Mouse (Mus musculus) lung, postnatal 4 days (tissue): ENCODE measurements around the gene Coil.
A peak's percentile ranks its signal among the peaks of the same experiment; 100 is the strongest.
"Not testable (repeated sequence)": the region's sequence is repeated elsewhere in the genome, so short reads cannot be mapped to it uniquely, and the experiment has no call there.

Experiments
- DNase-seq, 2 experiments: peaks; one replicate each; pipeline ENCODE4 v3.0.0; 2021

Coil gene

DNA sequence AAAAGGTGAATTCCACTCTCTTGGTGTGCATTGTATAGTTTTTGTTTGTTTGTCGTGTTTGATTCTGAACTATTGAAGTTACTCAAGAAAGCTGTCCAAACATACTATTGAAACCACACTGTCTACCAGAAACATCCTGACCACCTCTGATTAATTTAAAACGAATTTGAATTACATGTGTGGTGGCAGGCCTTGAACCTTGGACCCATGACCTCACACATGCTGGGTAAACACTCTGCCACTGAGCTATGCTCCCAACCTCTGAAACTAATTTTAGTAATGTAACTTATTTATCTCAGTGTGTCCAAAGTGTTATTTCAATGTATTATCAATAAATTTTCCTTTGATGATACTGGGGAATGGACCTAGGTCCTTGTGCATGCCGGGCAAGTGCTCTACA is 37.5 kb downstream of the Coil start:
- DNase-seq, result no peak

DNA sequence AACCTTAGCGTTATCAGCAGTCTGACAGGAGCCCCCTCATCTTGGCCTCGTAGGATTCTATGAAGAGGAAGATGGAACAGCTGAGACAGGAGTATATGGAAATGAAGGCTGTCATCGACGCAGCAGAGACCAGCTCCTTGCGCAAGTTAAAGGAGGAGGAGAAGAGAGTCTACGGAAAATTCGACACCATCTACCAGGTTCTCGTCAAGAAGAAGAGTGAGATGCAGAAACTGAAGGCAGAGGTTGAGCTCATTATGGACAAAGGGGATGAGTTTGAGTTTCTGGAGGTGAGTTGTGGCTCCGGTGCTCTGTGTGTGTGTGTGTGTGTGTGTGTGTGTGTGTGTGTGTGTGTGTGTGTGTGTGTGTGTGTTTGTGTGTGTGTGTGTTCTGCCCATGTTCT is 39.0 kb downstream of the Coil start:
- DNase-seq, result no peak

DNA sequence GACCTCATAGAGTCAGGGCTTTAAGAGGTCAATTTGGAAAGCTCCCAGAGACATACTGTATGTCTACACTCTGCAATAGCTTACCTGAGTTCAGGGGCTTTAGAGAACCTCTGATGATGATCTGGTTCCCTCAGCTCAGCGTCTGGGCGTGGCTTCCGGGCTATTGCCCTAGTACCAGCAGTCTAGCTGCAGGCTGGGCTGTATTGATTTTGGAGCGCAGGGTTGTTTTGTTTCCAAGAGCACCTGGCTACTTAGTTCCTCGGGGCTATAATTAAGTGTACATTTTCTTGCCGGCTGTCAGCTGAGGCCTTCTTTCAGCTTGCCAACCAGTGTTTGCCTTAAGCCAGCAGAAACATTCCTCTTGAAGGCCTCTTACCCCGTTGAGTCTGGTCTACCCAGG is 39.4 kb downstream of the Coil start:
- DNase-seq, result no peak

DNA sequence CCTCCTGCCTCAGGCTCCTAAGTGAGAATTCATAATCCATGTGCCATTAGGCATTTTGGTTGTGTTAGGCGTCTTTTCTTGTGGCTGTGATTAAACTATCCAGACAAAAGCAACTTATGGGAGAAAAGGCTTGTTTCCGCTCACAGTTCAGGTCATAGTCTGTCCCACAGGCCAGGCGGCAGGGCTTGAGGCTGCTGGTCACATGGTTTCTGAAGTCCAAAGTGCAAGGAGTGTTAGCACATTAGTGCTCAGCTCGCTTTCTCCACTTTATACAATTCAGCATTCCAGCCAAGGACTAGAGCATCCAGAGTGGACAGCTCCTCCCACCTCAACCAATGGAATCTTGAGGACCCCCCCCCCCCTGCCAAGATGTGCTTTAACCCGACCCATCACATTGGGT is 42.2 kb downstream of the Coil start:
- no peak for DNase-seq

DNA sequence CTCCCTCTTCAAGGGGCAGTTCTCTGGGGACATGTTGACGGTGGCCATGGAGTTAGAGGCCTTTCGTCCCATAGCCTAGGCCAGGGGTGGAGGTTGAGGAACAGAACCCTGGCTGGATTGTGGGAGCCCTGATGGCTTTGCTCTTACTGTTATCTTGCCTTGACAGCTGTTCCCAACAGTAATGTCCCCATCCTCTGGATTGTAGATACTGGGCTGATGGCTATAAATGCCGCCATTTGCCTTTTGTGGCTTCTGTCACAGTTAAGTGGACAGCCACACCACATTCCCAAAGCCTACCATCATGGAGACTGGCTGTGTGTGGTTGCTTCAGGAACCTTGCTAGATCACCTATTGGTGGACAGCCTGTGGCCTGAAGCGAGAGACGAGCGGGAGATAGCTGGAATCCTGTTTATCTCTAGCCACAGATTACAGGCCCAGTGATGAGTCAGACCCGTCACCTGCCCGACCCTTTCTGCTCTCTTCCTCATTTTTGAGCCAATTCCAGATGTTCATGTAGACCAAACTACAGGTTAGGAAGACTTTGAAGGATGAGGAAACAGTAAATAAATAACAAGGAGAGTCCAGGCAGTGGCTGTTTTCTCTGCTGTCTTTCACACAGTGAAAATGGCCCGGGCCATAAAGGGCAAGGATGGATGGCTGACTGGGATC is 47.6 kb downstream of the Coil start:
- no peak for DNase-seq

DNA sequence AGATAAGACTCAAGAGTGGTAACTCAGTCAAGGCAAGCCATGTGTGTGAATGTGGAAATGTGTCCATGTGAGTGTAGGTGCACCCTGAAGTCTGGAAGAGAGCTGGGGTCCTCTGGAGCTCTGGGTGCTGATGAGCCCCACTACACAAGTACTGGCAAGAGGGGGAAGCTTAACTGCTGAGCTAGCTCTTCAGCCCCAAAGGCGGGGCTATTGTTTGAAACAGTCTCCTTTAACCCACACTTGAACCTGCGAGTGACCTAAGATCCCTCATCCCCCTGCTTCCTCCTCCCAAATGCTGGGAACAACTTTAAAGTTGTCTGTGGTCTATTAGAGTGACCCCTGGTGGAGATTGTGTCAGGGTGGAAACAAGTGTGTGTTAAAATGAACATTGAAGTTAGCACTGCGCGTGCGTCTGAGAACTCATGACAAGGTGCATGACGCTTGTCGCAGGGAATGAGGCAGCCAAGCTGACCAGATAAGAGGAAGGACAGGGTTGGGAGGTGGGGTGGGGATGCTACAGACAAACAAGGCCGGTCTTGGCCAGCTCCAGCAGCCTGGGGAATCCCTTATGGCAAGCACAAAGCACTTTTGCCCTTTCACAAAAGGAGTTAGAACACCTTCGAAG is 50.7 kb downstream of the Coil start:
- peak in 1 of 2 experiments; percentile 39 for DNase-seq

DNA sequence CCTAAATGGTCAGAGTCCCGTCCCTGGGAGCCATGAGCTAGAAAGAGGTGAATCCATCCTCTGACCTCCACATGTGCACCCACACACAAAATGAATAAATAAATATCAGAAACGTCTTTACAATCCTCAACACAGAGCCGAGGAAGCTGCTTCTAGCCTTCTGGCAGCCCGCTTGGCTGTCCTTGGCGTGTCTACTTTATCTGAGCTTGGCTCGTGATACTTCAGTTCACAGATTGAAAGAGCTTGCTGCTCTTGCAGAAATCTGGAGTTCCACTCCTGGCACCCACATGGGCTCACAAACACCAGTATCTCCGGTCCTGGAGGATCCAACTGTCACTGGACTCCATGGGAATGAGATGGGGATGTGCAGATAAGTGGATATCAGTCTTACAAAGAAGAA is 51.6 kb downstream of the Coil start:
- DNase-seq, result no peak

DNA sequence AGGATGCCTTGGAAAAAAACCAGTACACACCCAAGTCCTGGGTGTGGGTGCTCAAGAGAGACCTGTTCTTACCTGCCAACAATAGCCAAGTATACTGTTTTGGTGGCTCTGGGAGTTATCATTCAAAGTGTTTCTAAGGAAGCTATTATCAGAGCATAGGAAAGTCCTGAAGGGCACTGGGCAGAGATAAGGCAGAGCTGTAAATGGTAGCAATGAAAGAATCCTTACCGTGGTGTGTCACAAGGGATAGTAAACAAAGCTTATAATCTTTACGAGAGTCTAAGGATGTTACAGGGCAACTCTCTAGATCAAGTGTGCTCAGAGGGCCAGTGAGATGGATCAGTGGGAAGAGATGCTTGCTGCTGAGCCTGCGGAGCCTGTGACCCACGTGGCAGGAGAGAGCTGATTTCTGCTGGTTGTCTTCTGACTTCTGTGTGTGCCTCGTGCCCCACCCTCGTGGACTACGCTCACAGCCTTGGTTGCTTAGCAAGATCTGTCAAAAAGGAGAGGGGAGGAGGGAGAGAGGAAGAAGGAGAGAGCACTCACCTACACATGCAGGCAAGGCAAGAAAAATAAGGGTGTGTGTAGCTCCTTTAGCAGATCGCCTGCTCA is 52.2 kb downstream of the Coil start:
- peak in 1 of 2 experiments; percentile 37 for DNase-seq

DNA sequence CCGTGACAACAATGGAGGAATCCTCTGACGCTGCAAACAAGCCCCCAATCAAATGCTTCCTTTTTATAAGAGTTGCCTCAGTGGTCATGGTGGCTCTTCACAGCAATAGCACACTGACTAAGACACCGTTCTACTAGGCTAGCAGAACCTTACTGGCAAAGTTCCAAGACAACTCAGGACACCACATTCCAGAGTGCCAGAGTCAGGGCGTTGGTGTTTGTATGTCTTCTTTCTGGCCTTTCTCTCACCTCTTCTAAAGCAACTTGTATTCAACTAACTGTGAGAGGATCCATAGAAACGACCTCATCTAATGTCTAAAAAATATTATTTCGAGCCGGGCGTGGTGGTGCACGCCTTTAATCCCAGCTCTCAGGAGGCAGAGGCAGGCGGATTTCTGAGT is 53.4 kb downstream of the Coil start:
- no peak for DNase-seq

DNA sequence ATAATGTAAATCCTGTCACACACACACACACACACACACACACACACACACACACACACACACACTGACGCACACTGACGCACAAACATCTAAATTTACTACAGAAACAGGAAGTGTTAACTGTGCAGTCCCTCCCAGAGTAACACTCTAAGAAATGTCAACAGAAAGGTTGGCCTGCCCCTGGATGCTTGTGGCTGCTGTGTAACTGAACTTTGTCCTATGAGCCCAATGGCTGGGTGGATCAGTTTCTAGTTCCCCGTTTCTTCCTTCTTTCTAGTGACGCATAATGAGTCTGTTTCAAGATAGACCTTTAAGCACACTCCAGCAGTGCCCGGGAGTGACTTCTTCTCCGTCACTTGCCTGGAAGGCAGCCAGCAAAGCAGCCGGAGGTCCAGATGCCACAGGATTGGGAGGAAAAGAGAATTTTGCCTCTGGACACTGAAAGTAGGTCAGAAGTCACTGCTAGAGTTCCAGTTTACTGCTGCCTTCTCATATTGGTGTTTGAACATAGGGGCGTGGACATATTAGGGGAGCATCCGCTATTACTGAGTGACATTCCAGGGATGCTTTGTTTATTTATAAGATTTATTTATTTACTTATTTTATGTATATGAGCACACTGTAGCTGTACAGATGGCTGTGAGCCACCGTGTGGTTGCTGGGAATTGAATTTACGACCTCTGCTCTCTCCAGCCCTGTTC is 54.3 kb downstream of the Coil start:
- peak; percentile 89 to 92 for DNase-seq

DNA sequence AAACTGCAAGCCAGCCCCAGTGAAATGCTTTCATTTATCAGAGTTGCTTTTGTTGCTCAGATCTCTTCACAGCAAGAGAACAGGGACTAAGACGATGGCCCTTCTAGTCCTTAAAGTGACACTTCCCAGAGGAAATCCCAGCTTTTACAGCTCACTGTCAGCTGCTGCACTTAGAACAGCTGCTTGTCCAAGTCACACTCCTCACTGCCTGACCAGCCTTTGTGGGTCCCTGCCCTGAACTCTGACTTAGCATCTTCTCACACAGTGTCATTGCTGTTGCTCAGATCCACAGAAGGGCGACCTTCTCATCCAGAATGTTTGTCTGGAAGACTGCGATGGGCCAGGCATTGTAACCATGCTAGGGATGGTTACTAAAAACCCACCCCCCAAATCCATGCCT is 55.6 kb downstream of the Coil start:
- peak in 1 of 2 experiments; percentile 44 for DNase-seq

DNA sequence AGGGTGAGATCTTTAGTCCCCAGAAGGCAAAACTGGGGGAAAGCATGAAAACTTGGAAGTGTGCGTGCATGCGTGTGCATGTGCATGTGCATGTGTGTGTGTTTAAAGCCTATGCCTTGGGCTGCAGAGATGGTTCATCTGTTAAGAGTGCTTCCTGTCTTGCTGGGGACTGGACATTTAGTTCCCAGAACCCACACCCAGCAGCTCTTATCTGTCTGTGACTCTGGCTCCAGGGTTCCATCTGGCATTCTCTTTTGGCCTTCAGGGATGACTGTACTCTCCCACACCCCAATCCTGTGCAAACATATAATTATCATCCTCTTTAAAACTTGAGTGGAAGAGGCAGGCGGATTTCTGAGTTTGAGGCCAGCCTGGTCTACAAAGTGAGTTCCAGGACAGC is 56.1 kb downstream of the Coil start:
- DNase-seq, result no peak

DNA sequence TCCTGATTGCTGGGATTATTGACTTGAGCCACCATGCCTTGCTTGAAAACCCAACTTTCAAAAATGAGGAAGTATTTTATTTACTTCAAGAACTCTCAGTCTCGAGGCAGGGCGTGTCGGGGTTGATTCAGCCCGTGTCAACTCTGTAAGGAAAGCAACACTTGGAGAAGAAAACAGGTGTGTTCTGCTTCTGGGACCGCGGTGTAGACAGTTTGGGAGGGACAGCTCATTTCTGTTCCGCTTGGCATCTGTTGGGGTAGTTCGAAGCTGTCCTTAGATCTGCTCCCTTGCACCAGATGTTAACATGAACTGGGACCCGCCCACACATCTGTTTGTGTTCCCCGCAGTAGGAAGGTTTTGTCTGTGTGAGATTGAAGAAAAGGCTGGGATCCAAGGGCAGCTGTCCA is 57.9 kb downstream of the Coil start:
- peak; percentile 60 to 64 for DNase-seq

DNA sequence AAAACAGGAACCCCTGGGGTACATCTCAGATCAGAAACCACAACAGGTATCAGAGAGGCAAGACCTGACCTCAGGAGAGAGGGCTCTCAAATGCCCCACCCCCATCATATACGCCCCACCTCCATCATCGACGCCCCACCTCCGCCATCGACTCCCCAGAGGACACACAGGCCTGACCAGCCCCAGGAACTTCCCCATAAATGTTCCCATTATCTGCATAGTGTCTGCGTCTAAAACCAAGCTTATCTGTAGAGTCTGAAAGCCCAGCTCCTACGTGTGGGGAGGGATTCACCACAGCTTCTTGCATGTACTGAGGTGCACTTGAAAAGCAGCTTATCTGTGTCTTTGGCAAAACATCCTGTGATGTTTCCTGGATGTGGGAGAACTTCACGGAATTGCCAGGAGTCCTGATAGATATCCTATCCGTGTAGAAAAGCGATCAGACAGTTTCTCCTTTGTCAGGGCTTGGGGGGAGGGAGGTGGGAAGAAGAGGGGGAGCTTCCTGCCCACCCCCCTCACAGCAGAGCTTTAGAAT is 58.9 kb downstream of the Coil start:
- DNase-seq, result peak; percentile 63 to 67

DNA sequence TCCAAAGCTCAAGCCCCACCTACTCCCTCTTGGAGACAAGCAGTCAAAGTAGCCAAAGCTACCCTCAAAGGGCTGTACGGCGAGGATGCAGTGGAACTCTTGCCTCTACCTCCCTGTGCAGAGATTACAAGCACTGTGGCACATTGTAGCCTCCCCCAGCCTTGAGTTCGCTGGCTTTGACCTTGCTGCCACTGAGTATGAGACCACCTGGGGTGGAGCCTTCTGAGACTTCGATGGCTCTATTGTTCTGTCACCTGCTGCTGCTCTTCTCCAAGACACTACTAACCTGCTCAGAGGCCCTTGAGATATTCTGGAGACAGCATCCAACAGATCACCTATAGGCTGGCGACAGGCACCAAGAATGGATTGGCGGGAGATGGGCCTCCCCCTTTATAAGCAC is 60.5 kb downstream of the Coil start:
- no peak for DNase-seq

DNA sequence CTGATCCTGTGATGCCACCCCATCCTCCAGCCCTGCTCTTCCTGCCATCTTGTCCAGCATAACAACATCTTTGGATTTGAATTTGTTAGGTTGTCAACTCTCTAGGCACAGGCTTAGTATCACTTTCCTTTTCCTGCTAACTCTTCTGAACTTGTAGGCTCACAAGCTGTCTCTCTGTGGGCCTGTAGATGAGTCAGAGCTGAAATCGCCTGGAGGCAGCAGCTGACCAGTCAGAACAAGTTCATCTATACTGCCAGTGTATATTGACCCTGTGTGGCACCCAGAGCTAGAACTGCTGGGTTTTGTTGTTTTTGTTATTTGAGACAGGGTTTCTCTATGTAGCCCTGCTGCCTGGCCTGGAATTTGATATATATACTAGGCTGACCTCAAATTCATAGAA is 61.1 kb downstream of the Coil start:
- no peak for DNase-seq

DNA sequence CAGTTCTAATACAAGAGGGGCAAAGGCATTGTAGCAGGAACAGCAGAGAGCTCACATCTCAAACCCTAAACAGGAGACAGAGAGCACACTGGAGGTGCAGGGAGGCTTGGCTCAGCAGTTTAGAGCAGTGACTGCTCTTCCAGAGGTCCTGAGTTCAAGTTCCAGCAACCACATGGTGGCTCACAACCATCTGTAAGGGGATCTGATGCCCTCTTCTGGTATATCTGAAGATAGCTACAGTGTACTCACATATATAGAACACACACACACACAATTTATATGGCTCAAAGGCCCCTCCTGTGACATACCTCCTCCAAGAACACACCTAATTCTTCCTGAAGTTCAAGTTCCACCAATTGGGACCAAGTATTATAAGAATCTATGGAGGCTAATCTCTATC is 64.5 kb downstream of the Coil start:
- no peak for DNase-seq

DNA sequence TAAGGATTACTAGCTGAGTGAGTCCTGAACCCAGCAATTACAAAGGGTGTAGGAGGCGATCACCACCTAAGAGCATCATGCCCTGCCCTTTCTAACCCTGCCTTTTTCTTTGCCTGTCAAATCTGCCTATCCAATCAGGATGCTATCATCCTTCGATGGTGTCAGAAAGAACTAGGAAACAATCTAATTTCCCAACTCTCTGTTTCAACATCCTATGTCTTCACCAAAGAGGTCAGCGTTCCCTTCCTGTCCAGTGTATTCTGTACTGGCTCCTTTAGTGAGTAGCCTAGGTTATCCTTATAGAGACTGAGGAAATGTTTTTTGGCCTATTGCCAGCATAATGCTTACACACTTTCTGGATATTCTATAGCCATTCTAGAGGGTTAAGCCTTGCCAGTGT is 65.5 kb downstream of the Coil start:
- no peak for DNase-seq

DNA sequence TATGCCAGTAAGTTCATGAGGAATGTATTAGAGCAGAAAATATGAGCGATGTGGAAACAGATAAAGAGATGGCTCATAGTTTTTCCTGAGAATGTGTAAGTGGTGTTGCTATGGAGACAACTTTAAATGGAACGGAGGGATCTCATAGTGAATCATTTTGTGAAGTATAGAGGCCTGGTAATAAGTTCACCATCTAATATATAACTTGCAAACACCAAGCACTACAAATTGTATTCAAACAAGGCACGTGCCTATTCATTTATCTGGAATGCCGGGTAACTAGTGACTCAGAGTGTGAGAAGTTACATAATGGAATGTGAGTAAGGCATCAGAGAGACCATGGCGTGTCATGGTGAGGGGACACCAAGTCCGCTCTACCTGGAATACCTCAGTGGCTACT is 68.4 kb downstream of the Coil start:
- DNase-seq, result no peak

DNA sequence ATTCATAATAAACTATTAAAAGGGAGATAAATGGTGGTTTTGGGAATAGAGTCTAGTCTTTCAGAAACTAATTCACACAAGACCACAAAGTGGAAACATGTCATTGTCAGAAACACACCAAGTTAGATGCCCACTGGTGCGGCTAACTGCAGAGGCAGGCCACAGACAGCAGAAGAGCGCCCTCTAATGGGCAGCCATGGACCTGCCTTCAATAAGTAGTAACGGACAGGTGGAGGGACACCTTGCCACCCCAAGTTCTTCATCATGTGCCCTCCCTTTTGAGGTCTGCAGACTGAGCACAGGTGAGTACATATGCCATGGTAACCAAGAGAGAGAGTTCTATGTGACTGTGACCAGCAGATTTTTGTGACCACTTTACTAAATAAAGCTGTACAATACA is 69.3 kb downstream of the Coil start:
- DNase-seq, result peak; percentile 62 to 75

DNA sequence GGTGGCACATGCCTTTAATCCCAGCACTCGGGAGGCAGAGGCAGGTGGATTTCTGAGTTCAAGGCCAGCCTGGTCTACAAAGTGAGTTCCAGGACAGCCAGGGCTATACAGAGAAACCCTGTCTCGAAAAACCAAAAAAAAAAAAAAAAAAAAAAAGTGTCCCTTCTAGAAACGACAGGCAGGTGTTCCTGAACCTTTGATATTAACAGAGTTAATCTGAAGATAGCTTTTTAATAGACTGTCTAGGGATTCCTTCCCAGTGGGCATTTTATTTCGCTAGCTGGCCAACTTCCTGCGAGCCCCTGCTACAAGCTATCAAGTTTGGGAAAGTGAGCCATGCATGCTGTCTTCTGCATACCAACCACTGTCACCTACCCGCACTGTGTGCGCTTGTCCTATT is 71.0 kb downstream of the Coil start:
- DNase-seq, result not testable (repeated sequence)
